Mouse (Mus musculus): ENCODE results near the gene Fam120b.

- TF ChIP-seq CTCF (IDR thresholded peaks at IDR 0.05; ENCODE audit: borderline replicate concordance, control insufficient read depth, extremely low read depth, insufficient read depth, low read length, poor library complexity), result no peak
- no peak for TF ChIP-seq POLR2A (IDR thresholded peaks at IDR 0.05; ENCODE audit: control insufficient read depth, extremely low read depth, insufficient read depth, low read length, poor library complexity)
Observed at GRCm38 (mm10) chr17:15429451-15429850, 33.4 kb downstream of the Fam120b start.
